Mouse (Mus musculus): ENCODE data around the gene D930048N14Rik. TPM values are rescaled to one million over a fixed set of nuclear protein-coding genes. Genes with fewer than 3 reads are reported as not detected.

The D930048N14Rik gene
- total and polyA plus RNA-seq, 3 experiments: 0.38 to 1.5 (median 0.81) TPM

DNA sequence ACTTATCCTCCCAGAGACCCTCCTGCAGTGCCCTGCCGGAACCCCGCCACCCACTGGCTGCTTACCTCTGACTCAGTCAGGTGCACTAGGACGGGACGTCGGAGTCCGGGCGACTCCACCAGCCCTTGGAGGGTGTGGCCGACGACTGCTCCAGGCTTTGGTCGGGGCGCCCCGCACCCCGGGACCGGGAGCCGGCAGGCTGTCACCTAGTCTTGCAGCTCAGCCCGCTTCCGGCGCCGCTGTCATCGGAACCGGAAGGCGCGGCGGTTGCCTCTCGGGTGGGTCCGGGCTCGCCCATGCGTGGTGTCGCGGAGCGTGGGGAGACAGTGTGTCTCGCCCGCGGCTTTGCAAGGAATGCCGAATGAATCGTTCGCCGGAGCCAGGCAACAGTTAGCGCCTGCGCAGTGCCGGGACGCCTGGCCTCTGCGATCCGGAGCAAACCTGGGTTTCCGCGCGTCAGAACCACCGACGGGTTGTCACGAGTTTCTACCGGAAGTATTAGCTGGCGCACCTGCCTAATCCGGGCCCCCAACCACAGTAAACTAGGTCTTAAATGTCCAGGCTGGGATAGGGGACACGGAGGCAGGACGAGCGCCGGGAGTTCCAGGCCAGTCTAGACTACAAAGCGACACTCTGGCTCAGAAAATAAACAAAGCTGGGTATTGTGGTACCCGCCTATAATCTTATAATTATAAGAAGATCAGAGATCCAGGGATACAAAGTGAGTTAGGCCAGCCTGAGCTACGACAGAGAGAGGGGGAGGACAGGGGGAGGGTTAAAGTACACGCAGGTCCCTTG is 15.0 kb upstream of the D930048N14Rik start, which contains the start of gene Rmnd5b (continued):
- TF ChIP-seq IRF4 (IDR thresholded peaks at IDR 0.05; ENCODE audit: low read depth, low read length): no peak; the same call in none of the 2 replicates
- no peak for TF ChIP-seq ZNF384 (IDR thresholded peaks at IDR 0.05; ENCODE audit: low read depth, low read length)
- peak; percentile 70 for TF ChIP-seq TCF12 (IDR thresholded peaks at IDR 0.05; ENCODE audit: low read depth, low read length)
- TF ChIP-seq POLR2A (IDR thresholded peaks at IDR 0.05; ENCODE audit: low read depth, low read length): peak; percentile 65
- 0 out of 2 replicates have a peak, but pooled peaks have one; percentile 19 for TF ChIP-seq UBTF (IDR thresholded peaks at IDR 0.05; ENCODE audit: low read depth, low read length)
- peak; percentile 83; the same call in 1 of the 2 replicates for TF ChIP-seq CHD1 (IDR thresholded peaks at IDR 0.05; ENCODE audit: low read depth, low read length)
- no peak for TF ChIP-seq SMC3 (IDR thresholded peaks at IDR 0.05; ENCODE audit: low read depth, low read length)
- TF ChIP-seq USF1 (IDR thresholded peaks at IDR 0.05; ENCODE audit: low read depth, low read length): peak; percentile 5; the same call in 1 of the 2 replicates
- TF ChIP-seq ZC3H11A (IDR thresholded peaks at IDR 0.05; ENCODE audit: low read depth, low read length): no peak
- 0 out of 2 replicates have a peak, but pooled peaks have one; percentile 6 for TF ChIP-seq E2F4 (IDR thresholded peaks at IDR 0.05; ENCODE audit: insufficient replicate concordance, low read depth, low read length)
- peak; percentile 65 for TF ChIP-seq ETS1 (conservative IDR thresholded peaks at IDR 0.05; ENCODE audit: low read depth, low read length)
- no peak for TF ChIP-seq MAZ (IDR thresholded peaks at IDR 0.05; ENCODE audit: low read depth, low read length)
- no peak for TF ChIP-seq EP300 (IDR thresholded peaks at IDR 0.05; ENCODE audit: low read length)
- TF ChIP-seq MYC (IDR thresholded peaks at IDR 0.05; ENCODE audit: low read depth, low read length): peak; percentile 50
- TF ChIP-seq TBP (conservative IDR thresholded peaks at IDR 0.05; ENCODE audit: low read depth, low read length): 0 out of 2 replicates have a peak, but pooled peaks have one; percentile 8
- peak; percentile 64; the same call in 1 of the 2 replicates for TF ChIP-seq MXI1 (IDR thresholded peaks at IDR 0.05; ENCODE audit: low read depth, low read length)
- no peak for TF ChIP-seq USF2 (conservative IDR thresholded peaks at IDR 0.05; ENCODE audit: low read depth, low read length)
- TF ChIP-seq NELFE (IDR thresholded peaks at IDR 0.05; ENCODE audit: low read depth, low read length): peak; percentile 64; the same call in 1 of the 2 replicates
- no peak for TF ChIP-seq MAFK (IDR thresholded peaks at IDR 0.05; ENCODE audit: insufficient replicate concordance, low read length)
- TF ChIP-seq POLR2AphosphoS2 (IDR thresholded peaks at IDR 0.05; ENCODE audit: low read depth, low read length): no peak
- TF ChIP-seq JUND (conservative IDR thresholded peaks at IDR 0.05; ENCODE audit: low read depth, low read length): no peak

DNA sequence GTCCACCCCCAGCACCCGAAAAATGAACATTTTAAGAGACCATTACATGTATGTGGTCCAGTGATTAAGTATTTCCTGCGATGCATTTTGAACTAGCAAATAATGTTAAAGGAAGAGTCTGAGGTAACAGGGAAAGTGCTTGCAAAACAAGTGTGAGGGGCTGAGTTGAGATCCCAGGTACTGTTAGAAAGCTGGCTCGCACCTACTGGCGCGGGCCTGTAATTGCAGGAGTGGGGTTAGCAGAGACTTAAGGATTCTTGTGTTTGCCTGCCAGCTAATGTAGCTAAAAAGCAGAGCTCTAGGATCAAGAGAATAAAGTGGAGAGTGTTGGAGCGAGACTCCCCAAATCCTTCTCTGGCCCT is 14.4 kb upstream of the D930048N14Rik start:
- H3K9me3 ChIP-seq (replicated peaks; ENCODE audit: low read length): no peaks in the 10 kb centered on the region
- H3K27ac ChIP-seq (ENCODE audit: insufficient read depth, low read depth): peak overlapping the region; percentile 12; the same call in 1 of the 2 replicates
- H3K79me2 ChIP-seq (replicated peaks; ENCODE audit: control insufficient read depth, extremely low read depth, insufficient read depth, poor library complexity, severe bottlenecking): peaks cover 9% of the 10 kb centered on the region; the same call in 1 of the 2 replicates
- in situ Hi-C loops (cut with MboI; ENCODE audit: low pct_ligation_motif_present, low pct_unique_long_range_greater_than_20kb, low sequenced_read_pairs) (no loop called here), dilution Hi-C loops (cut with MboI; ENCODE audit: extremely low pct_ligation_motif_present, extremely low pct_unique_long_range_greater_than_20kb, low sequenced_read_pairs) (no loop called here)
- H3K27me3 ChIP-seq (replicated peaks): no peaks in the 10 kb centered on the region
- peak overlapping the region; percentile 65 to 95 (median 88) for H3K4me3 ChIP-seq (replicated peaks in 1 of 3; ENCODE audit: low read depth in 2 of 3, low read length in 2 of 3, poor library complexity in 1 of 3)
- peak overlapping the region; percentile 94 for H3K9ac ChIP-seq (ENCODE audit: insufficient read depth, low read depth)
- peak; percentile 84 for DNase-seq (ENCODE audit: extremely low read depth)
- H3K4me2 ChIP-seq (ENCODE audit: insufficient read depth, low read depth, poor library complexity, severe bottlenecking): peak overlapping the region; percentile 73
- TF ChIP-seq RAD21 (IDR thresholded peaks at IDR 0.05; ENCODE audit: low read depth, low read length) (peak; percentile 26), SMC3 (IDR thresholded peaks at IDR 0.05; ENCODE audit: low read depth, low read length) (peak; percentile 48), UBTF (IDR thresholded peaks at IDR 0.05; ENCODE audit: low read depth, low read length) (peak; percentile 26; the same call in 1 of the 2 replicates), IRF4 (IDR thresholded peaks at IDR 0.05; ENCODE audit: low read depth, low read length) (0 out of 2 replicates have a peak, but pooled peaks have one; percentile 25), PAX5 (IDR thresholded peaks at IDR 0.05; ENCODE audit: low read length) (no peak), USF1 (IDR thresholded peaks at IDR 0.05; ENCODE audit: low read depth, low read length) (no peak), CTCF (conservative IDR thresholded peaks at IDR 0.05 in 1 of 2, IDR thresholded peaks at IDR 0.05 in 1 of 2; ENCODE audit: low read depth in 2 of 2, low read length in 2 of 2) (peak; percentile 69 to 72), MEF2A (IDR thresholded peaks at IDR 0.05; ENCODE audit: borderline replicate concordance, low read depth, low read length) (no peak), MAFK (IDR thresholded peaks at IDR 0.05; ENCODE audit: insufficient replicate concordance, low read length) (no peak), TBP (conservative IDR thresholded peaks at IDR 0.05; ENCODE audit: low read depth, low read length) (0 out of 2 replicates have a peak, but pooled peaks have one; percentile 43)
- peaks cover 0 to 39% of the 10 kb centered on the region in 2 experiments for H3K36me3 ChIP-seq (replicated peaks in 1 of 2; ENCODE audit: control insufficient read depth in 1 of 2, insufficient read depth in 1 of 2, low read length in 1 of 2)
- H3K4me1 ChIP-seq (ENCODE audit: control insufficient read depth in 1 of 2, insufficient read depth in 2 of 2): peaks cover 3 to 74% of the 10 kb centered on the region in 2 experiments; a peak in 2 of 4 replicates
